Mouse (Mus musculus) gastrocnemius, adult 2 months (tissue): ENCODE measurements around the gene Rfxank. TPM values are rescaled to one million over a fixed set of nuclear protein-coding genes. Genes with fewer than 3 reads are reported as not detected.

Source experiments
- DNase-seq: peaks from one replicate; pipeline ENCODE4 v3.0.0; 2022
- H3K27ac ChIP-seq: fragments of 200-600 bp; 2 replicates; pipeline ENCODE4 v1.8.1; 2022; ENCODE audit warnings: mild to moderate bottlenecking
- H3K4me3 ChIP-seq: fragments of 200-600 bp; 2 replicates; pipeline ENCODE4 v1.8.1; 2022; ENCODE audit warnings: mild to moderate bottlenecking, moderate library complexity
- CTCF ChIP-seq: fragments of 200-600 bp; IDR thresholded peaks from 2 replicates; pipeline ENCODE4 v1.8.1; 2022; ENCODE audit warnings: antibody characterized with exemption, mild to moderate bottlenecking, moderate library complexity
- intact Hi-C: fragments of 180-260 bp; cut with DNase I; formaldehyde crosslinking; loops from one replicate; pipeline ENCODE4 v1.15.1; 2025
- long read RNA-seq, 2 experiments: library from polyadenylated mRNA; stranded (forward); transcript quantifications; one replicate each; pipeline ENCODE4 v2.0.0; 2021
- total RNA-seq, 2 experiments: library from RNA; stranded (reverse); gene quantifications; 2 replicates each; pipeline ENCODE4 v1.2.3; 2021

Gene Rfxank
- 10 to 100 TPM in 1 of 2 experiments, 1 to 10 TPM in 1; 7.5 to 10.7 TPM for total RNA-seq
- long read RNA-seq, experiment 1, partial matches to known transcripts, result 0 of 7 reads
- long read RNA-seq, experiment 1, other reads (novel, unspliced or antisense), result 0 of 7 reads
- long read RNA-seq, experiment 2, transcript Rfxank-201 (9 exons, 3,609 nt), result major isoform, 6 of 9 reads
- long read RNA-seq, experiment 2, partial matches to known transcripts, result 2 of 9 reads
- long read RNA-seq, experiment 2, other reads (novel, unspliced or antisense), result 0 of 9 reads

DNA sequence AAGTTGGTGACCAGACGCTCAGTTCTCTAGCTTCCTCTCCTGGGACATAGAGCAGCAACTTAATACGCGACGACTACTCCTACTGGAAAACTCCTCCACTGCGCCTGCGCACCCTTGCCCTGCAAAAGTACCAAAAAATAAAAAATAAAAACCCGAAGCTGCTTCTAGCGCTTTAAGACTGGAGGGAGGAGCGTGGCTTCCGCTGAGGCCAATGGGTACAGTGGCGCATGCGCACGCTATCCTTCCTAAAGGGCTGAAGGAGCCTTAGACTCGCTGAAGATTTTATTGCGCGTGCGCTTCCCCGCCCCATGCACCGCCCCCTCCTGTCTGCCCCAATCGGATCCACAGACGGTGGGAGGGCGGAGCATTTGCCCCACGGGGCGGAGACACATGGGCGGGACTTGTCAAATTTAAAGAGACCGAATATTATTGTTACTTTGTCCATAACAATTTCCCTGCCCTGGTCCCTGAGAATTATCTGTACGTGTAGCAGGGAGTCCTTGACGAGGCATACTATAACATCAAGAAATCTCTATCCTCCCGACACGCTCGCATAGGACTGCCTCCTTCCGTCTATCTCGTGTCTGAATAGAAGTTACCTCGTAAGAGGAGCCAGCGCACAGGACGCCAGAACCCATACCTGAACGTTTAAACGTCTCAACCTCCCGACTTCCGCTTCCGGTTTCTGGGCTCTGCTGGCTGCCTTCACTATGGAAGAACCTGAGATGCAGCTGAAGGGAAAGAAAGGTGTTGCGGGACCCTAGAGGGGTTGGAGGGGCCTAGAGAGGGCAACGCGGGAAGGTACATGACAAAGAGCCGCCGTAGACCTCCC lies at the start of gene Rfxank, which contains the start of the genes Borcs8 and Mef2b:
TSS of gene Rfxank (minus strand) at position 129 of the 832 bp plus-strand sequence.
TSS of gene Borcs8 (plus strand) at position 474 of the 832 bp plus-strand sequence.
TSS of gene Mef2b (plus strand) at position 686 of the 832 bp plus-strand sequence.
- peak within 1 kb of the TSS; percentile 94 for H3K27ac ChIP-seq
- peak; percentile 100 for DNase-seq
- intact Hi-C loops, result loop anchor here (2.0 kb wide), 1 partner anchor 34 kb away; the partner anchor contains the start of gene Tmem161a
- no peak for TF ChIP-seq CTCF
- peak within 1 kb of the TSS; percentile 94 for H3K4me3 ChIP-seq

DNA sequence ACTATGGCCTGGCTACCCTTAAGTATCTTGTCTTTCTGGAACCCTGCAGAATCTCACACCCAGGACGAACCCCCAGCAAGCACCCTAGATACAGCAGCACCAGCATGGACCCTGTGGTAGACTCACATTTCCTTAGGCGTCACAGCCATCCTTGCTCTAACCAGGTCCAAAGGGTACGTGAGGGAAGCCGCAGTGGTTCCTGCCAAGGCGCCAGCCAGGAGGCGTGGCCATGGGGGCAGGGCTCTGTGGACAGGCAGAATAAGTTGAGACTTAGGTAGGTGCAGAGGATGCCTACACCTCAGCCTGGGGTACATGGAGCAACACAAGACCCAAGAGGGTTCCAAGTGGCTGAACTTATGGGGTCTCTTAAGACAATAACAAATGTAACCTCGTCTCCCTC lies 49.8 kb upstream of the Rfxank start:
- Histone ChIP-seq H3K27ac (no peak overlapping the region), H3K4me3 (no peak overlapping the region)
- no peak for TF ChIP-seq CTCF
- intact Hi-C loops, result no loop called here
- DNase-seq, result peak; percentile 54

DNA sequence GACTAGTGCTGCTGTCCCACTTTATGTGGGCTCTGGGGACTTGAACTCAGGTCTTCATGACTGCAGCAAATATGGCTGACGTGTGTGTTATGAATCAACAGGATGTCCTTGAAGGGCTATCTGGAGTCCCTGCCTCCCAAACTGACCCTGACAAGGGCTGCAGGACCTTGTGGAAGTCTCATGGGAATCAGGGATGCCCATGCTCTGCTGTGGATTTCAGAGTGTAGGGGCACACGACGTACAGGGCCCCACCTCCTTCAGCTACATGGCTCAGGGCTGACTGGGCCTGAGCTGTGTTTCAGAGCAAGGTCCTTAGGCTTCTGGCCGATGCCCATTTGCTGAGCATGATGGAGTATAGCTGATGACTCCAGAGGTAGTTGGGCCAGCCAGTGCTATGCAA lies 44.2 kb upstream of the Rfxank start:
- TF ChIP-seq CTCF, result no peak
- intact Hi-C loops, result no loop called here
- DNase-seq, result peak; percentile 48
- Histone ChIP-seq H3K27ac (peak overlapping the region; percentile 50), H3K4me3 (no peak overlapping the region)

DNA sequence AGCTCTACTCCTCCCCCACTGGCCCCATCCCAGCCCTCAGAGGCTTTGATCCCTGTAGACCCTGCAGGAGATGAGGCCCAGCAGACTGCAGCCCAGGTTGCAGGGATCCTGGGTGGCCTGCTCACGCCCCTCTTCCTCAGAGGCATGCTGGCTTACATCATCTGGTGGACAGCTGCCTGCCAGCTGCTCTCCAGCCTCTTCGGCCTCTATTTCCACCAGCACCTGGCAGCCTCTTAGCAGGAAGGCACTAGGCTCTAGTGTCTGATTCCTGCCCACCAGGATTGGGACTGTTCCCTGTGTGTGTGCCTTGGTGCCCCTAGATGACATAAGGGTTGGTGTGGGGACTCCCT lies 42.9 kb upstream of the Rfxank start:
- intact Hi-C loops, result no loop called here
- DNase-seq, result no peak
- peak overlapping the region; percentile 8; the same call in 1 of the 2 replicates for H3K27ac ChIP-seq
- H3K4me3 ChIP-seq, result no peak overlapping the region
- no peak for TF ChIP-seq CTCF

DNA sequence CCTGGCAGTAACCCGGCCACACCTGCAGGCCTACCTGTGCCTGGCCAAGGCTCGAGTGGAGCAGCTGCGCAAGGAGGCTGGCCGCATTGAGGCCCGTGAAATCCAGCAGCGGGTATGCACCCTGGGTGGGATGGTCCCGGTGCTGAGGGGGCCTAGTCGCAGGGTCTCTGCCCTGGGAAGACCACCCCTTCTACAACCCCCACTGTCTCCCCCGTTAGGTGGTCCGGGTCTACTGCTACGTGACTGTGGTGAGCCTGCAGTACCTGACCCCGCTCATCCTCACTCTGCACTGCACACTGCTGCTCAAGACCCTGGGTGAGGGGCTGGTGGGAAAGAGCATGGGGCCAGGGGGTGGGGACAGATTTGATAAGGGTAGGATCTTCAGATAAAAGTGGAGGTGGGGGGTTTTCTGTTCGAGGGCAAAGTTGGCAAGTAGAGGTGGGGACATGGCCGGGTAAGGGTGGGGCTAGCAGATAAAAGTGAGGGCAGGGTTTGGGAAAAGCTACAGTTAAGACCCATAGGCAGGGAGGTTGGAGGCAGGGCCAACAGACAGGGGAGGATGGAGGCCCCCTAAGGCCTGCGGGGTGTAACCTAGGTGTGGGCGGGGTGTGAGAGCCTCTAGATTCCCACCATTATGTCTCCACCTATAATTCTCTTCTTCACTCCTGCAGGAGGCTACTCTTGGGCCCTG lies 42.4 kb upstream of the Rfxank start:
- intact Hi-C loops, result no loop called here
- DNase-seq, result no peak
- Histone ChIP-seq H3K27ac (no peak overlapping the region), H3K4me3 (no peak overlapping the region)
- no peak for TF ChIP-seq CTCF

DNA sequence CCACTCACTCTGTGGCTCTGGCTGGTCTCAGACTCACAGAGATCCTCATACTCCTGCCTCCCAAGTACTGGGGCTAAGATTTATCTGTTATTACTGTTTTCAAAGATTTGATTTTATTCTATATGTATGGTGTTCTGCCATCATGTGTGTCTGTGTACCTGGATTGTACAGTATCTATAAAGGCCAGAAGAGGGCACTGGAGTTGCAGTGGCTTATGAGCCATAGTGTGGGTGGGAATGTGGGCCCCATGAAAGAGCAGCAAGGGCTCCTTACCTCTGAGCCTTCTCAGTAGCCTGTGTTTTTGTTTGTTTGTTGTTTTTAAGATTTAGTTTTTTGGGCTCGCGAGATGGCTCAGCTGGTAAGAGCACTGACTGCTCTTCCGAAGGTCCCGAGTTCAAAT lies 40.1 kb upstream of the Rfxank start:
- intact Hi-C loops, result no loop called here
- DNase-seq, result no peak
- TF ChIP-seq CTCF, result peak; percentile 65
- H3K27ac ChIP-seq, result no peak overlapping the region
- no peak overlapping the region for H3K4me3 ChIP-seq

DNA sequence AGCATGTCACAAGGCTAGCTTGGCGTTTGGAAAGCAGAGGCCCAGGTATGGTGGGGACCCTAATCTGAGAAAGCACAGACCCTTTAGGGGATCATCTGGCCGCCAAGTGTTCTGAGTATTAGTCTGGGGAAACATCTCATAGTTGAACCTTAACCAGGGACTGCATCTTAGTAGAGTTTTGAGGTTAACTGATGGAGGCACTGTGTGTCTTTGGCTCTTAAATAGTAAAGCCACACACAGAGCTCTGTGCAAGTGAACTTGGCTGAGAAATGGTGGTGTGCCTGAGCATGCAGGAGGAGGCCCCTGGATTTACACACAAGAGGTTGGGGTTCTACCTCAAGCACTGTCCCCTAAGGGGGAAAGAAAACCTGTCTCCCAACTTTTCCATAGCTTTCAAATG lies 39.3 kb upstream of the Rfxank start:
- DNase-seq, result no peak
- H3K27ac ChIP-seq, result no peak overlapping the region
- intact Hi-C loops, result loop anchor here (1.0 kb wide), 1 partner anchor 45 kb away; no protein-coding TSS in a partner anchor
- no peak overlapping the region for H3K4me3 ChIP-seq
- no peak for TF ChIP-seq CTCF

DNA sequence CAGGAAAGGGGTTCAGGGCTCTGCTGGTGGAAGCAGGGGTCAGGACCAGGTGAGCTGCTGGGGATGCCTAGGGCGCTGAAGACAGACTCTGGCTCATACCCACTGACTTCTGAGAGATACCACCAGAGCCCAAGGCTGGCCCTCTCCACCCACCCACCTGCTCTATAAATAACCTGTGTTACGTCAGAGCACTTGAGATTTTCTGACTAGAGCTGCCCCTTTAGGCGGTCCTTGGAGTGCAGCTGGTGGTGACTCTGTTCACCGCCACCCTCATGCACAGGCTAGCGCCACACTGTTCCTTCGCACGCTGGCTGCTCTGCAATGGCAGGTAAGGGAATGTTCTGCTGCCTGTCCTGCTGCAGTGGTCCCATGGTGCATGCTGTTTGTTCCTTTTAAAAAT lies 35.1 kb upstream of the Rfxank start:
- H3K27ac ChIP-seq, result no peak overlapping the region

DNA sequence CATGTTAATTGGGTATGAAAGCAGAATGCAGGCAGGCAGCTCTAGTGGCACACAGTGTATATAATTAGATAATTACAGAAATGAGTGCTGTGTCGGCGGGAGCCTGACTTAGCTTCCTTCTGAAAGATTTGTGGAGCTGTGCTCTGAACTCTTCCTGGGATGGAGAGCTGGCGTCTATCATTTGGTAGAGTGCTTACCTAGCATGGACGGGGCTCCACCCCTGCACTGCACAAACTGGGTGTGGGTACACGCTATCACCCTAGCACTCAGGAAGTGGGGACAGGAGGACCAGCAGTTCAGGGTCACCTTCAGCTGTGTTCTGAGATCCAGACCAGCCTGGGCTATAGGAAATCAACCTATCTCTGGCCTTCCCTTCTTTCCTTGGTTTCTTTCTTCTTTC lies 34.4 kb upstream of the Rfxank start:
- no peak for TF ChIP-seq CTCF
- Histone ChIP-seq H3K4me3 (peak overlapping the region; percentile 19; the same call in 1 of the 2 replicates), H3K27ac (no peak overlapping the region)
- no peak for DNase-seq
- intact Hi-C loops, result loop anchor here (2.0 to 5.0 kb wide), 2 partner anchors 35 to 251 kb away; partner anchors contain the start of genes Borcs8, Mef2b and Rfxank

More for the DNA sequence above, 35.1 kb upstream of the Rfxank start:
- intact Hi-C loops, result loop anchor here (5.0 kb wide), 1 partner anchor 252 kb away; no protein-coding TSS in a partner anchor
- no peak for DNase-seq
- H3K4me3 ChIP-seq, result no peak overlapping the region
- TF ChIP-seq CTCF, result no peak

DNA sequence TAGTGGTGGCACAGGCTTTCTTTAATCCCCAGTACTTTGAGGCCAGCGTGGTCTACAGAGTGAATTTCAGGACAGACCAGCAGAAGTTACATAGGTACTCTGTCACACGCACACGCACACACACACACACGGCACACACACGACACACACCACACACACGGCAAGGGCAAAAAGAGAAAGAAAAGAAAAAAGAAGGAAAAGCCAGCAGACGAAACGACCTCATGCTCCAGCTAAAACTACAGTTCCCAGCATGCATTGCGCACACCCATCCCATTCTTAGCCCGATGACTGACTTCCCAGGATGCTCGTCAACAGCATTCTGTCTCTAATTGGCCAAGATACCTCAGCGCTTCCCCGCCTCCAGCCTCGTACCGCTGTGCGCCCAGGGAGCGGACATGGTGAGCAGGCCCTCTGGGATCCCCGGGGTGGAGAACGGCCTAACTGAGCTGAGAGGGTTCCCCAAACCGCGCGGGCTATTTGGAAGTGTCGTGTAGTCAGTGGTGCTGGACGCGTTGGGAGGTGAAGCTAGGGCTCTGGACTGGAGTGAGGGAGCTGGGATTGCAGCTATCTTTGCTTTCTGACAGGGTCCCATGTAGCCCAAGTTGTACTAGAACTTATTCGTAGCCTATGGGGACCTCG lies 33.2 kb upstream of the Rfxank start, which contains the start of gene Tmem161a:
TSS of gene Tmem161a (plus strand) at position 314 of the 639 bp plus-strand sequence.
- DNase-seq, result peak; percentile 94
- intact Hi-C loops, result loop anchor here (2.0 to 5.0 kb wide), 2 partner anchors 33 to 250 kb away; partner anchors contain the start of genes Borcs8, Mef2b and Rfxank
- H3K4me3 ChIP-seq, result peak within 1 kb of the TSS; percentile 91
- TF ChIP-seq CTCF, result 0 out of 2 replicates have a peak, but pooled peaks have one; percentile 2
- peak within 1 kb of the TSS; percentile 95 for H3K27ac ChIP-seq

DNA sequence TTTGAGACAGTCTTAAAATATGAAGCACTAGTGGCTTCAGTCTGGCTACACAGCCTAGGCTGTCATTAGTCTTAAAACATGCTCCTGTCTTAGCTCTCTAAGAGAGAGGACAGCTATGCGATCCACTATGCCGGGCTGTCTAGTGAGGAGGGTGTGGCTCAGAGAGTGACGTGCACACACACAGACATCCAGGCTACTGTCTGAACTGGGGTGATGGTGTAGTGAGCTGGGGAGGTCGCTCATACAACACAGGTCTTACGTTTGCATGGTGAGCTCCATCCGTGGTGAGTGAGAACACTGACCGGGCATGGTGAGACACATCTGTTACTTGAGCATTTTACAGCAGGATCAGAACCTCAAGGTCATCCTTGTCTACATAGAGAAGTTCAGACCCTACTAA lies 32.3 kb upstream of the Rfxank start:
- H3K27ac ChIP-seq, result no peak overlapping the region
- H3K4me3 ChIP-seq, result no peak overlapping the region
- no peak for DNase-seq
- intact Hi-C loops, result loop anchor here (5.0 kb wide), 1 partner anchor 249 kb away; no protein-coding TSS in a partner anchor
- no peak for TF ChIP-seq CTCF

DNA sequence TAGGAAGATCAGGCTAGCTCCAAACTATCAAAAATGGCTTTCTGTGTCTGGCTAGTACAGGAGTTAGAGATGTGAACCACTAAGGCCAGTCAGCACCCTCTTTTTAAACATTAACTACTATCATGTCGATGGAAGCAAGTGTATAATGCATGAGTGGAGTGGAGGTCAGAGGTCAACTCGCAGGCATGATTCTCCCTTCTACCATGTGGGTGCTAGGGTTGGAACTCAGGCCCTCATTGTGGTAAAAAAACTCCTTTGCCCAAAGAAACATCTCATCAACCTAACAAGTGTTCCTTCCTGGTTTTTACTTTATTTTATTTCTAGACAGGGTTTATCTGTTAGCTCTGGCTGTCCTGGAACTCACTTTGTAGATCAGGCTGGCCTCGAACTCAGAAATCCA lies 31.8 kb upstream of the Rfxank start:
- Histone ChIP-seq H3K27ac (no peak overlapping the region), H3K4me3 (no peak overlapping the region)
- no peak for DNase-seq
- TF ChIP-seq CTCF, result no peak
- intact Hi-C loops, result loop anchor here (5.0 kb wide), 1 partner anchor 248 kb away; no protein-coding TSS in a partner anchor
